Comparison of ENCODE assay signal across 9 mouse cellular contexts in the genomic region with DNA sequence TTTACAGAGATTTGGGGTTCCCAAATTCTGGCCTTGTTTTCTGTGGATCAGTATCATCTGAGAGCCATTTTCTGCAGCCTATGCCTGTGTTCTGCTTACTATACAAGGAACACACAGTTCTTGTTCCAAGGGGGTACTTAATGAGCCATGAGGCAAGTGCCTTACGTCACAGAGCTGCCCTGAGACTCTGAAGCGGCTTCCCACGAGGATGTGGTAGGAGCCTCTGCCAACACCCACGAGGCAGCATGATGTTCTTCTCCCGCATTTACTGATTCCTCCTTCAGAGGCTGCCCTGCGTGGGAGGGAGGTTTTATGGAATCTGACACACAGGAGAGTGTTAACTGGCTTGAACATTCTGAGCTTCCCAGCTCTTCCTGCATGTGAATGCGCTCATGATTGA.
DNase-seq lines count a peak whose midpoint lies in the region; ATAC-seq and TF ChIP-seq lines count a peak whose summit lies in the region.
"Had no signal": no experiment of that assay in that cellular context is flagged by ENCODE, and none has a peak within 500 bp of the region (broad histone marks: within the 10 kb centered on the region; RNA-seq: fewer than 3 reads in every experiment).

No protein-coding gene starts in this region.

- no peak overlapping the region for H3K4me2 ChIP-seq in heart, embryonic 11.5 days

- no peak for TF ChIP-seq POLR2A in heart, adult 2 months (IDR thresholded peaks at IDR 0.05; ENCODE audit: insufficient read depth, low read depth, low read length)

- no peak for ATAC-seq in heart, embryonic 11.5 days (replicated peaks; ENCODE audit: insufficient number of reproducible peaks, low FRiP score, low TSS enrichment)
- no peak for ATAC-seq in megakaryocyte progenitor cell, adult 5-6 weeks (replicated peaks; ENCODE audit: poor library complexity)

- no peaks in the 10 kb centered on the region for H3K79me2 ChIP-seq in heart, adult 2 months (replicated peaks; ENCODE audit: control insufficient read depth, insufficient read depth, low read length)

- no peak for TF ChIP-seq CTCF in heart, adult 2 months (IDR thresholded peaks at IDR 0.05)

- H3K27ac ChIP-seq in heart, adult 2 months = no peak overlapping the region
- no peak overlapping the region for H3K27ac ChIP-seq in heart, embryonic 11.5 days (ENCODE audit: low read depth, low read length)

- intact Hi-C loops in heart, adult 2 months (cut with DNase I) = no loop called here
- intact Hi-C loops in left cerebral cortex, postnatal 36 days (cut with DNase I) = no loop called here
- intact Hi-C loops in gastrocnemius, postnatal 14 days (cut with DNase I; ENCODE audit: low total_unique reads) = no loop called here

- no peaks in the 10 kb centered on the region for H3K9me3 ChIP-seq in heart, embryonic 11.5 days (replicated peaks; ENCODE audit: control insufficient read depth, low read length)
- H3K9me3 ChIP-seq: G1E had no signal

- H3K9ac ChIP-seq in heart, adult 2 months (ENCODE audit: low read depth, low read length) = no peak overlapping the region
- no peak overlapping the region for H3K9ac ChIP-seq in heart, embryonic 11.5 days (ENCODE audit: low read depth, low read length)

- H3K27me3 ChIP-seq in heart, adult 2 months (ENCODE audit: control insufficient read depth, insufficient read depth, low read length) = no peaks in the 10 kb centered on the region
- no peaks in the 10 kb centered on the region for H3K27me3 ChIP-seq in heart, embryonic 11.5 days (ENCODE audit: control insufficient read depth, insufficient read depth, low read length)

- TF ChIP-seq EP300 in heart, adult 2 months (IDR thresholded peaks at IDR 0.05; ENCODE audit: insufficient read depth, low read depth, low read length) = no peak

- H3K4me1 ChIP-seq in heart, adult 2 months (ENCODE audit: control insufficient read depth, insufficient read depth, low read length) = peaks cover 2% of the 10 kb centered on the region
- no peaks in the 10 kb centered on the region for H3K4me1 ChIP-seq in heart, embryonic 11.5 days (ENCODE audit: control insufficient read depth, insufficient read depth, low read length)

- H3K4me3 ChIP-seq in heart, adult 2 months = no peak overlapping the region
- H3K4me3 ChIP-seq in heart, embryonic 11.5 days (ENCODE audit: low read depth, low read length) = no peak overlapping the region

- no peaks in the 10 kb centered on the region for H3K36me3 ChIP-seq in heart, adult 2 months (ENCODE audit: control insufficient read depth, insufficient read depth, low read length)
- H3K36me3 ChIP-seq in heart, embryonic 11.5 days (ENCODE audit: control insufficient read depth, insufficient read depth, low read length) = no peaks in the 10 kb centered on the region
- H3K36me3 ChIP-seq: G1E had no signal

- DNase-seq in heart, adult 2 months = peak; percentile 23 to 29
- peak; percentile 39 for DNase-seq in adipocyte (ENCODE audit: low spot score)
- peak; percentile 6 to 8 for DNase-seq in frontal cortex, postnatal 10 days (ENCODE audit: low spot score in 2 of 2)
- DNase-seq in left cerebral cortex, postnatal 36 days (ENCODE audit: low spot score in 2 of 2) = peak; percentile 17 to 21
- DNase-seq in spleen, adult 18-20 months = no peak
- DNase-seq in gastrocnemius, postnatal 14 days = no peak

- 37% methylated on average over 7 of the region's 7 CpGs for WGBS in heart, adult 2 months
- 61% methylated on average over 7 of the region's 7 CpGs for WGBS in heart, embryonic 11.5 days (ENCODE audit: insufficient replicate concordance)

Comparison
In these comparisons a context has a peak if more than half of its experiments do, and no peak if none do; other contexts are left out.
1. DNase-seq: peak in heart, adult 2 months (2 of 2), adipocyte (single experiment), frontal cortex, postnatal 10 days (2 of 2) and left cerebral cortex, postnatal 36 days (2 of 2); none in spleen, adult 18-20 months (0 of 2) and gastrocnemius, postnatal 14 days (single experiment).